Mouse (Mus musculus): ENCODE results near the gene Gm45618. TPM values are rescaled to one million over a fixed set of nuclear protein-coding genes. Genes with fewer than 3 reads are reported as not detected.

Gene Gm45618
- polyA plus RNA-seq, 1 experiment from 2014 or later: not detected

DNA sequence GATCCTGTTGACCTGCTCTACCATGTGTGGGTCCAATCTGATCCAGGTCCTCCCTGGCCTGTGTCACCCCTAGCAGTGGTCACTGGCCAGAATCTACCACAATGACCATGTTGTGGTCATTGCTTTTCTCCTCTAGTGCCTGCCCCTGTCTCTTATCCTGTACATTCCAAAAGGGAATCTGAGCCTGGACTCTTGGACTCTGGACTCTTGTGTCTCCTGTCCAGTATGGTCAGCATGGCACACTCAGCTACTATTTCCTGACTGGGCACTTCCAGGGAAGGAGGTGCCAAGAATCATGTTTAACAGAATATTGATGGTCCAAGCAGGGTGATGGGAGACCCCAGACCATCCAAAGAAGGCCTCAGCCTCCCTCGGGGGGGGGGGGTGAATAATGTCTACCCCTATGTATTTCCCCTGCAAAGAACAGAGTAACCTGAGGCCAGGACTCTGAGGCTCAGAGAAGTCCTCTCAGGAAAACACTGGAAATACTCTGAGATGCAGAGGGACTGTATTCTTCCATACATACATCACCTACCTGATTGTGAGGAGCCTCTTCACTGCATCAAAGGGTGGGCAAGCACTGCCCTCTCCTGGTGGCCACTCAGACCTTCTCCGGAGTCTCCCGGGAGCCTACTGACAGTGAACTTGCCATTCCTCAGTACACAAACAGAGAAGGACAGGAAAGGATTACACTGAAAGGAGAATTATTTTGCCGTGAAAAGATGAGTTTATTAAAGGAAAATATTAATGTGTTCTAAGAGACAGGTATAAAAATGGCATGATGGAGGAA is 13.9 kb upstream of the Gm45618 start:
- Histone ChIP-seq H3K27me3 (ENCODE audit: insufficient read depth, poor library complexity, severe bottlenecking) (no peaks in the 10 kb centered on the region), H3K4me3 (no peak overlapping the region), H3K4me1 (replicated peaks) (no peaks in the 10 kb centered on the region), H3K9me3 (no peaks in the 10 kb centered on the region), H3K36me3 (no peaks in the 10 kb centered on the region), H3K27ac (no peak overlapping the region)
- no peak for DNase-seq (ENCODE audit: low spot score)
- WGBS: 61% methylated on average over 4 of the region's 4 CpGs

DNA sequence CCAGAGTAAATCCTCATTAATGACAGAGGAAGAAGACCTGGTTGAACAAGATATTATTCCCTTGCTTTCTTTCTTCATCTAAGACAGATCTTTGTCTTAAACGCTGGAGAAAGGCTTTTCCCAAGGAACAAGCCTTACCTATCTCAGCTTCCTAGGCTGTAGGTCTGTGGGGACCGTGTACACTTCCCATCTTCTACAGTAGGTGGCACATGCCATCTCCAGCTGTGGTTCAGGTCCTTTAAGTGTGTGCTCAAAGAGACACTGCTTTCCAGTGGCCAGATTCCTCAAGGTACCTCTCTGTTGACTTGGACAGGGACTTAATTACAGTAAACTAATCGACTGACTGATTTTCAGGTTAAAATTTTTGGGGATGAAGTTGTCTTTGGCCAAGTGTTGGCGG is 8.3 kb upstream of the Gm45618 start:
- H3K9me3 ChIP-seq: no peaks in the 10 kb centered on the region
- no peak overlapping the region for H3K27ac ChIP-seq
- H3K4me1 ChIP-seq (replicated peaks): no peaks in the 10 kb centered on the region
- WGBS: 62% methylated on average over 4 of the region's 4 CpGs
- no peaks in the 10 kb centered on the region for H3K36me3 ChIP-seq
- no peaks in the 10 kb centered on the region for H3K27me3 ChIP-seq (ENCODE audit: insufficient read depth, poor library complexity, severe bottlenecking)
- no peak overlapping the region for H3K4me3 ChIP-seq
- DNase-seq (ENCODE audit: low spot score): no peak

DNA sequence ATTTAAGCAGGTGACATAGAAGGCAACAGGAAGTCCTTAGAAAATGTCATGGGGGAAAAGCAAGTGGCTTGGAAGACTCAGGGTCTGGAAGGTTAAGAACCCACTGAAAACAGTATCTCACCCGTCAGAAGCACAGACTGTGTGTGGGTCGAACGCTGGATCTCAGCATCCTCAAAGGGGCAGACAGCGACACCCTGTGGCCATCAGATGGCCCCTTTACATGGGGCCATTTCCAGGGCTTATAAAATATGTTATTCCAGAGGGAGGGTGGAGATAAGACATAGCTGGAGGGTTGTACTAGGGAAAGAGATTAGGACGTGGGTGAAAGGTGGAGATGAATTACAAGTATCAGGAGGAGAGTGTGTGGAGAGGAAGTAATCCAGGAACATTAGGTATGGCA is 897 bp downstream of the Gm45618 start:
- Histone ChIP-seq H3K4me1 (replicated peaks) (no peaks in the 10 kb centered on the region), H3K36me3 (no peaks in the 10 kb centered on the region), H3K4me3 (no peak overlapping the region), H3K27me3 (ENCODE audit: insufficient read depth, poor library complexity, severe bottlenecking) (no peaks in the 10 kb centered on the region), H3K27ac (no peak overlapping the region), H3K9me3 (no peaks in the 10 kb centered on the region)
- WGBS: 28% methylated on average over 5 of the region's 5 CpGs
- peak; percentile 8 for DNase-seq (ENCODE audit: low spot score)

DNA sequence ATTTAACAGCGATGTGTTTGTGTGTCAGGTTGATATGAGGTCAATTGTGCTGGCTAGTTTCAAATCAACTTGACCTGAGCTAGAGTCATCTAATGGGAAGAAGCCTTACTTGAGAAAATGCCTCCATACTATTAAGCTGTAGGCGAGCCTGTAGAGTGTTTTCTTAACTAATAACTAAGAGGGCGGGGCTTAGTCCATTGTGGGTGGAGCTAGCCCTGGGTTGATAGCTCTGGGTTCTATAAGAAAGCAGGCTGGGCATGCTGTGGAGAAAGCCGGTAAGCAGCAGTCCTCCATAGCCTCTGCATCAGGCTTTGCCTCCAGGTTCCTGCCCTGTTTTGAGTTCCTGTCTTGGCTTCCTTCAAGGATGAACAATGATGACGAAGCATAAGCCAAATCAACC is 15.8 kb downstream of the Gm45618 start:
- Histone ChIP-seq H3K4me1 (replicated peaks) (no peaks in the 10 kb centered on the region), H3K36me3 (no peaks in the 10 kb centered on the region), H3K9me3 (no peaks in the 10 kb centered on the region), H3K27me3 (ENCODE audit: insufficient read depth, poor library complexity, severe bottlenecking) (0 out of 2 replicates have a peak, but pooled peaks cover 6% of the 10 kb centered on the region), H3K4me3 (no peak overlapping the region), H3K27ac (no peak overlapping the region)
- no peak for DNase-seq (ENCODE audit: low spot score)
- WGBS: 67% methylated on average over 5 of the region's 5 CpGs

DNA sequence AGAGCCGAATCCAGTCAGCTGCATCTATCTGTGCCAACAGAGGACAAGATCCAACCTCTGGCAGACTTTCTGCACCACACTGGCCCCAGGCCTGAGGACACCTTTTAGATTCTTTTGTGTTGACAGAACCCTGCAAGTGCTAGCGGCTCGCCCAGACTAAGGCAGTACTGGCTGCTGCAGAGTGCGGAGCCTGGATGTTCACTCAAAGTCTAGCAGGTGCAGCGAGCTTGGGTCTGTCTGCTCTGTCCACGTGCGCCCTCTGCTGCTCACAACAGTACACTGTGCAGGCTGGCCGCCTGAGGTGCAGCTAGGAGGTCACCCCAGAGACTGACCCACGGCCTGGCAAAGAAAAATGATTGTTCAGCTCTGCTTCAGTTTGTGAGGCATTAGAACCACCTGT is 22.8 kb downstream of the Gm45618 start:
- Histone ChIP-seq H3K4me3 (no peak overlapping the region), H3K27ac (no peak overlapping the region), H3K36me3 (no peaks in the 10 kb centered on the region), H3K4me1 (replicated peaks) (peaks cover 33% of the 10 kb centered on the region), H3K9me3 (no peaks in the 10 kb centered on the region), H3K27me3 (ENCODE audit: insufficient read depth, poor library complexity, severe bottlenecking) (peaks cover 56% of the 10 kb centered on the region)
- peak; percentile 84 for DNase-seq (ENCODE audit: low spot score)
- WGBS: 13% methylated on average over 9 of the region's 9 CpGs

DNA sequence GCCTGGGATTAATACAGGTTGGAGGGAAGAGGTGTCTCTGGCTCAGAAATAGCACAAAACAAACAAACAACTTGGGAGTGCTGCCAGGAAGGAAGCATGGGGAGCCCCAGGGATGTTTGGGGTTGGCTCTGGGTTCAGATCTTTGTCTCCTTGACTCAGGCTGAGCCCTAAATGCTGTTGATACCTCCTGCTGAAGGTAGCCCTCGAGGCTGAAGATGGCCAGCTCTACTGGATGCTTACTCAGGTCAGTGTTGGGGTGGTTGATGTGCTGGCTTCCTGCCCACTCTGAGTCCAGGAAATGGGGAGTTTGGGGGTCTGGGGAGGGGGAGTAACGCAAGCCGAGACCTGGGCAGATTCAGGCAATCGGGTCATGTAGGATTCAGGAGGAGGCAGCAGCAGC is 23.8 kb downstream of the Gm45618 start:
- Histone ChIP-seq H3K27me3 (ENCODE audit: insufficient read depth, poor library complexity, severe bottlenecking) (peaks cover 66% of the 10 kb centered on the region), H3K9me3 (no peaks in the 10 kb centered on the region), H3K36me3 (no peaks in the 10 kb centered on the region), H3K4me3 (no peak overlapping the region), H3K27ac (no peak overlapping the region), H3K4me1 (replicated peaks) (peaks cover 44% of the 10 kb centered on the region)
- 72% methylated on average over 4 of the region's 4 CpGs for WGBS
- DNase-seq (ENCODE audit: low spot score): no peak

DNA sequence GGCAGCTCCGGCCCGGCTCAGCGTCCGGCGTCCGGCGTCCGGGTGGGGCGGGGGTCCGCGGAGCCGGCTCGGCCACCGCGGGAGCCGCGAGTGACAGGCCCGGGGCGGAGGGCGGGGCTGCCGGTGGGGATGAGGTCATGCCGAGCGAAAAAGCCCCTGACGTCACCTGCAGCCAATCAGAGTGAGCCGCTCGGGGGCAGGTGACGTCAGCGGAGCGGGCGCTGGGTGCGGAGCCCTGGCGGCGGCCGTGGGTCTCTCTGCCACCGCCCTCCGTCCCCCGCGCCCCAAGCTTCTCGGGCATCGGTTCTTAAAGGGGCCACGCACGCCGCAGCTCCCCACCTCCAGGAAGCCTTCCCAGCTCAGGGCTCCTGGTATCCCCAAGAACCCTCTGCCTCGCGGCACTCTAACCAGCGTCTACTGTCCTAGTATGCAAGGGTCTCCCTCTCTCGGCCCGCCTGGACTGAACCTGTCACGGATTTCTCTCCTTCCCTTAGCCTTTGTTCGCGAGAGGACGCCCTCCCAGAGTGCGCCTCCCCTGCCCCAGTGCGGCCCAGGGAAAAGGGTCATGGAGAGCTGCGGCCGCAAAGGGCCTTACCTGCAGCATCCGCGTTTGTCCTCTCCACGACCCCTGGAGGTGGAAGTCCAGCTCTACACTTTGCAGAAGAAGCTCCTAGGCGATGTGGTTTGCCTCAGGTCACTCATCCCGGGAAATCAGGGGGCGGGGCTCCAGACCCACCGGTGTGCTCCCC is 25.2 kb downstream of the Gm45618 start, which contains the start of gene Dusp8:
TSS of gene Dusp8 (minus strand) at position 661 of the 749 bp plus-strand sequence.
- Histone ChIP-seq H3K4me1 (replicated peaks) (peaks cover 57% of the 10 kb centered on the region), H3K36me3 (no peaks in the 10 kb centered on the region), H3K27me3 (ENCODE audit: insufficient read depth, poor library complexity, severe bottlenecking) (peaks cover 80% of the 10 kb centered on the region), H3K27ac (peak within 1 kb of the TSS; percentile 91), H3K9me3 (no peaks in the 10 kb centered on the region), H3K4me3 (peak within 1 kb of the TSS; percentile 79)
- WGBS: under 1% methylated on average over 63 of the region's 63 CpGs
- peak; percentile 91 for DNase-seq (ENCODE audit: low spot score)

DNA sequence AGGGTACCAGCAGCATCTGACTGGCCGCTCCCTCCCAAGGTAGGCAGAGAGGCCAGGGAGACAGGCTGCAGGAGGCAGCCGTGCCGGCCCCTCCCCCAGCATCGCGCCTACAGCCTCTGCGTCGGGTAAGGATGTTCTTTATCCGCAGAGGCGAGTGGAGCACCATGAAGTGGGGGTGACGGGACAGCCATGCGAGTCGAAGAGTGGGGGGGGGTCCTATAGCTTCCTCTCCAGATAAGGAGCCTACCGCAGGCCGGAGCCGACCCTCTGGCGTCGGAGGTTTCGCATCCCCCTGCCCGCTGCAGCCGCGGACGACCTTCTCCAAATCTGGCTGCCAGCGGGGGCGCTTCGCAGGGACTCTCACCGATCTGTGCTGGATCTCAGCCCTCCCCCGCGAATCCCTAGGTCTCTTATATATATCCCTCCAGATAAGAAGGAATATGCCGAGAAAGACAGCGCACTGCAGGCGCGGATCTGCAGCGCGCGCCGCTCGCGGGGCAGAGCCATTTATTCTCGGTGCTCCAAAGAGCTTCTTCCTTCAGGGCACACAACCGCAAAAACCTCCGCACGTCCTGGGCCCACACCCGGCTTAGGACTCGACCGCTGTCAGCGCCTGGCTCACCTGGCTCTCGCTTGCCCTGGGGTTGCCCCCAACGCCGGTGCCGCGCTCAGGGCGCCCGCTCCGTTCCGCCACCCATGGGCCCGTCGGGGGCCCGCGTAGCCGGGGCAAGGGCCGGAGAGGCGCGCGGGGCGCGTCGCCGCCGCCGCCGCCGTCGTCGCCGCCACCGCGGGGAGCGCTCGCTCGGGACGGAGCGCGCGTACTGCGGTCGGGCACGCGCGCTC is 26.0 kb downstream of the Gm45618 start:
- H3K4me1 ChIP-seq (replicated peaks): peaks cover 66% of the 10 kb centered on the region
- H3K27me3 ChIP-seq (ENCODE audit: insufficient read depth, poor library complexity, severe bottlenecking): peaks cover 88% of the 10 kb centered on the region
- whole genome bisulfite sequencing: under 1% methylated on average over 89 of the region's 89 CpGs

DNA sequence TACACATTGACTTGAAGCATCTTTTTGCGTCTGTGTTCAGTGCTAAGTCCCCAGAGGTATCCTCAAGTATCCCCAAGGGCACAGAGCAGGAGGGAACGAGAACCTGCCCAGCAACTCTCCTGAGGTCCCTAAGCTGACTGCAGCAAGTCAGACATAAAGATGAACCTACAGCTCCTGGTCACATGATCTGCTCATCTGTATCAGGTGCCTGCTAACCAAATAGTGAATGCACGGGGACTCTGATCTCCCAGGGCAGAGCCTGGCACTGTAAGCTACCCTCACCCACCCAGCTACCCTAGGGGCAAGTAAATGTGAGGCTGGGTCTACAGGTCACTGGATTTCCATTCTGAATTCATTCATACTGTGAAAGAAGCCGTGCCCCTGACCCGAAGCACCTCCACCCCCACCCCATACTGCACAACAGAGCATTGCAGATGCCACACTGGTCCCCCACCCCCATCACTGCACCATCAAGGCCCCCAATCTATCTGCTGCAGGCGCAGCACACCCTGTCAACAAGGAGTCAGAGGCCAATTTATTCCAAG is 26.8 kb downstream of the Gm45618 start:
- WGBS: 23% methylated on average over 6 of the region's 6 CpGs
- H3K27ac ChIP-seq: peak overlapping the region; percentile 91
- peaks cover 73% of the 10 kb centered on the region for H3K4me1 ChIP-seq (replicated peaks)

More for the DNA sequence above, 26.0 kb downstream of the Gm45618 start:
- Histone ChIP-seq H3K9me3 (no peaks in the 10 kb centered on the region), H3K27ac (peak overlapping the region; percentile 91), H3K36me3 (no peaks in the 10 kb centered on the region), H3K4me3 (peak overlapping the region; percentile 79)
- DNase-seq (ENCODE audit: low spot score): peak; percentile 47

DNA sequence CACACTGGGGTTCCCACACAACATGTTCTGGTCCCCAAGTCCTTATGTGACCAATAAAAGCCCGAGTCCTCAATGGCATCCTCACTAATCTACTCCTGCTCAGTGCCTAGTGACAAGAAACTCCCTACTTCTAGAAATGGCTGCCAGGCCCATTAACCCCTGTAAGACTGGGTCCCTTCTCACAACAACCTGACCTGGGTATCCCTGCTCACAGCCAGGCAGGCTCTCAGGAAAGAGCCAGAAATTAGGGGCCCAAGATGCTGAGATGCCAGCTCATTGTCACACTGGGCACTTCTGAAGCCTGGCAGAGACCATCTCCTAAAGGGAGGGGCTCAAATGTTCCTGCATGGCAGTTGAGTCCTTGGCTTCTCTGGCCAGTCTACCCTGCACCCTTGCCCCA is 27.5 kb downstream of the Gm45618 start:
- DNase-seq (ENCODE audit: low spot score): no peak
- H3K27ac ChIP-seq: peak overlapping the region; percentile 18; the same call in 1 of the 2 replicates
- H3K4me1 ChIP-seq (replicated peaks): peaks cover 81% of the 10 kb centered on the region
- H3K36me3 ChIP-seq: peaks cover under 1% of the 10 kb centered on the region; the same call in 1 of the 2 replicates
- H3K4me3 ChIP-seq: peak overlapping the region; percentile 79
- H3K9me3 ChIP-seq: no peaks in the 10 kb centered on the region
- H3K27me3 ChIP-seq (ENCODE audit: insufficient read depth, poor library complexity, severe bottlenecking): peaks cover 95% of the 10 kb centered on the region
- WGBS: 51% methylated on average over 1 of the region's 1 CpGs

More for the DNA sequence above, 26.8 kb downstream of the Gm45618 start:
- no peak for DNase-seq (ENCODE audit: low spot score)
- peaks cover 92% of the 10 kb centered on the region for H3K27me3 ChIP-seq (ENCODE audit: insufficient read depth, poor library complexity, severe bottlenecking)
- peak overlapping the region; percentile 79 for H3K4me3 ChIP-seq
- H3K9me3 ChIP-seq: no peaks in the 10 kb centered on the region
- H3K36me3 ChIP-seq: no peaks in the 10 kb centered on the region

DNA sequence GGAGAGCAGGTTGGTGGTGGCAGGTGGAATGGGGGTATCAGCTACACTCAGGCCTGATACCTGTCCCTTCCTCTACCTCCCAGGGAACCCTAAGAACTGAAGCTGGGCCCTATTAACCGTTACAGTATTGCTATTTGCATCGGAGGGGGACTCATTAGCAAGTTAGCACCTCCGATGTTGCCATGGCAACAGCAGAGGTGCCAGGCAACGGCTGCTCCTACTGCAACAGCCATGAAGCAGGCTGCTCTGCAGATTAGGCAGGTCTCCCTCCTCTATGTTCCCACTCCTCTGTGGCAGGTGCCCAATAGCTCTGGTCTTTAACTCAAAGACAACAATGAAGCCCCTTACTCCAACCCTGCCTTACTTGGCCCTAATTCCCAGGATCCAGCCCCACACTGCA is 28.7 kb downstream of the Gm45618 start:
- peak overlapping the region; percentile 62 for H3K27ac ChIP-seq
- no peaks in the 10 kb centered on the region for H3K9me3 ChIP-seq
- 3% methylated on average over 4 of the region's 4 CpGs for WGBS
- H3K27me3 ChIP-seq (ENCODE audit: insufficient read depth, poor library complexity, severe bottlenecking): peaks cover 91% of the 10 kb centered on the region
- peak; percentile 18 for DNase-seq (ENCODE audit: low spot score)
- H3K36me3 ChIP-seq: peaks cover 12% of the 10 kb centered on the region
- H3K4me3 ChIP-seq: peak overlapping the region; percentile 79; the same call in 1 of the 2 replicates
- peaks cover 84% of the 10 kb centered on the region for H3K4me1 ChIP-seq (replicated peaks)

Measured in hindbrain, embryonic 10.5 days (tissue).